Mouse (Mus musculus): ENCODE measurements around the gene Abhd17c. TPM values are rescaled to one million over a fixed set of nuclear protein-coding genes. Genes with fewer than 3 reads are reported as not detected.

Abhd17c gene
- polyA plus RNA-seq, 1 experiment from 2014 or later, result 41.9 TPM

- 92% methylated on average over 2 of the region's 2 CpGs for WGBS
- Histone ChIP-seq H3K36me3 (replicated peaks) (no peaks in the 10 kb centered on the region), H3K27me3 (replicated peaks; ENCODE audit: low read depth, poor library complexity, severe bottlenecking) (no peaks in the 10 kb centered on the region), H3K4me1 (peaks cover 6% of the 10 kb centered on the region; the same call in 1 of the 2 replicates), H3K27ac (replicated peaks) (no peak overlapping the region), H3K4me3 (no peak overlapping the region), H3K9me3 (no peaks in the 10 kb centered on the region)
- no peak for DNase-seq (ENCODE audit: low spot score)
Measured at GRCm38 (mm10) chr7:84168355-84168754, 16.7 kb upstream of the Abhd17c start.

- Histone ChIP-seq H3K9me3 (no peaks in the 10 kb centered on the region), H3K27me3 (replicated peaks; ENCODE audit: low read depth, poor library complexity, severe bottlenecking) (no peaks in the 10 kb centered on the region), H3K27ac (replicated peaks) (no peak overlapping the region), H3K4me1 (peaks cover 6% of the 10 kb centered on the region; the same call in 1 of the 2 replicates), H3K4me3 (no peak overlapping the region), H3K36me3 (replicated peaks) (no peaks in the 10 kb centered on the region)
- 83% methylated on average over 4 of the region's 4 CpGs for WGBS
- no peak for DNase-seq (ENCODE audit: low spot score)
Measured at GRCm38 (mm10) chr7:84166721-84167419, 15.2 kb upstream of the Abhd17c start.

DNA sequence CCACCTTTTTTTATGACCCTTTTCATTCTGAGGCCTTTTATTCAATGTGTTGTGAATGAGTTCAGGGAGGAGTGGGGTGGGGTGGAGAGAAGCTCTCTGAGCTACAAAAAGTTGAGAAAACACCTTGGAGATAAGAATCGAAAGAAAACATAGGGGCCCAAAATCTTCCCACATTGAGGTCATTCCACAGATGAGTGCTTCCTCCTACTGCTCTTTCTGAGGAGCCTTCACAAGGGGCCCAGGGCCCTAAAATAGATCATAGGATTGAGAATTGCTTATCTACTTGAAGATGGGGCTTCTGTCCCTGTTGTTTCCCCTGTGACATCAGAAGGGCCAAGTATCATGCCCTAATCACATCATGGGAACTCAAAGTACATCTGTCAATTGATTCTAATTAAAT lies 14.3 kb upstream of the Abhd17c start:
- H3K27me3 ChIP-seq (replicated peaks; ENCODE audit: low read depth, poor library complexity, severe bottlenecking), result no peaks in the 10 kb centered on the region

GRCm38 (mm10) chr7:84165288-84165687 lies 13.6 kb upstream of the Abhd17c start:
- 79% methylated on average over 3 of the region's 3 CpGs for WGBS
- H3K36me3 ChIP-seq (replicated peaks), result no peaks in the 10 kb centered on the region
- no peak for DNase-seq (ENCODE audit: low spot score)
- H3K27ac ChIP-seq (replicated peaks), result no peak overlapping the region
- no peak overlapping the region for H3K4me3 ChIP-seq
- no peaks in the 10 kb centered on the region for H3K9me3 ChIP-seq
- H3K4me1 ChIP-seq, result peaks cover 6% of the 10 kb centered on the region; the same call in 1 of the 2 replicates
- no peaks in the 10 kb centered on the region for H3K27me3 ChIP-seq (replicated peaks; ENCODE audit: low read depth, poor library complexity, severe bottlenecking)

More for the DNA sequence above, 14.3 kb upstream of the Abhd17c start:
- Histone ChIP-seq H3K27ac (replicated peaks) (no peak overlapping the region), H3K9me3 (no peaks in the 10 kb centered on the region), H3K36me3 (replicated peaks) (no peaks in the 10 kb centered on the region), H3K4me3 (no peak overlapping the region), H3K4me1 (peaks cover 6% of the 10 kb centered on the region; the same call in 1 of the 2 replicates)
- WGBS, result 87% methylated on average over 1 of the region's 1 CpGs
- no peak for DNase-seq (ENCODE audit: low spot score)

- Histone ChIP-seq H3K27ac (replicated peaks) (no peak overlapping the region), H3K9me3 (no peaks in the 10 kb centered on the region)
- WGBS, result 86% methylated on average over 4 of the region's 4 CpGs
Measured at GRCm38 (mm10) chr7:84164880-84165279, 13.2 kb upstream of the Abhd17c start.

DNA sequence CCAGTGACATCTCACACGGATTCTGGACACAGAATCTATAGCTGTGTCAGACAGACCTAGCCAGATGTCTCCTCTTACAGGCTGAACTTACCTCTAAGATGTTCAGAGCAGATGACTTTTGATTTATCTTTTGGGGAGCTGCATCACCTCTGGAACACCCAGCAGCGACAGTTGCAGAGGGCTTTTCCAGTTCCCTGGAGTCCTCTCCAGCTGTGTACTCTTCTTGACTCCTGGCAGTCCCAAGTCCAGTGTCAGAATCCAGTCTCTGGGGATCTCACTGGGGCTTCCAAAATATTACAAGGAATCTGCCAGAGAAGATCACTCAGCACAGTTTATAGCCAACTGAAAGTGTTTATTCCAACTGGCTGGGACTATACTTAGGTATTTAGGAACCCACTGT lies 12.7 kb upstream of the Abhd17c start:
- Histone ChIP-seq H3K9me3 (no peaks in the 10 kb centered on the region), H3K27ac (replicated peaks) (no peak overlapping the region), H3K36me3 (replicated peaks) (no peaks in the 10 kb centered on the region), H3K4me1 (peaks cover 6% of the 10 kb centered on the region; the same call in 1 of the 2 replicates), H3K27me3 (replicated peaks; ENCODE audit: low read depth, poor library complexity, severe bottlenecking) (no peaks in the 10 kb centered on the region), H3K4me3 (no peak overlapping the region)
- 73% methylated on average over 2 of the region's 2 CpGs for WGBS
- DNase-seq (ENCODE audit: low spot score), result no peak

More at GRCm38 (mm10) chr7:84164880-84165279, 13.2 kb upstream of the Abhd17c start:
- Histone ChIP-seq H3K4me1 (peaks cover 6% of the 10 kb centered on the region; the same call in 1 of the 2 replicates), H3K36me3 (replicated peaks) (no peaks in the 10 kb centered on the region), H3K4me3 (no peak overlapping the region), H3K27me3 (replicated peaks; ENCODE audit: low read depth, poor library complexity, severe bottlenecking) (no peaks in the 10 kb centered on the region)
- DNase-seq (ENCODE audit: low spot score), result no peak

GRCm38 (mm10) chr7:84163585-84163984 lies 11.9 kb upstream of the Abhd17c start:
- H3K4me1 ChIP-seq, result peaks cover 6% of the 10 kb centered on the region; the same call in 1 of the 2 replicates
- WGBS, result 75% methylated on average over 4 of the region's 4 CpGs
- DNase-seq (ENCODE audit: low spot score), result no peak

GRCm38 (mm10) chr7:84159414-84159813 lies 7.7 kb upstream of the Abhd17c start:
- Histone ChIP-seq H3K4me1 (0 out of 2 replicates have a peak, but pooled peaks cover 3% of the 10 kb centered on the region), H3K9me3 (no peaks in the 10 kb centered on the region), H3K36me3 (replicated peaks) (no peaks in the 10 kb centered on the region), H3K27ac (replicated peaks) (no peak overlapping the region), H3K4me3 (no peak overlapping the region), H3K27me3 (replicated peaks; ENCODE audit: low read depth, poor library complexity, severe bottlenecking) (no peaks in the 10 kb centered on the region)
- no peak for DNase-seq (ENCODE audit: low spot score)
- 97% methylated on average over 2 of the region's 2 CpGs for WGBS

More at GRCm38 (mm10) chr7:84163585-84163984, 11.9 kb upstream of the Abhd17c start:
- Histone ChIP-seq H3K4me3 (no peak overlapping the region), H3K36me3 (replicated peaks) (no peaks in the 10 kb centered on the region), H3K27ac (replicated peaks) (no peak overlapping the region), H3K9me3 (no peaks in the 10 kb centered on the region), H3K27me3 (replicated peaks; ENCODE audit: low read depth, poor library complexity, severe bottlenecking) (no peaks in the 10 kb centered on the region)

- H3K4me1 ChIP-seq, result peaks cover 26% of the 10 kb centered on the region
- H3K27ac ChIP-seq (replicated peaks), result no peak overlapping the region
- H3K36me3 ChIP-seq (replicated peaks), result peaks cover 4% of the 10 kb centered on the region
- no peaks in the 10 kb centered on the region for H3K9me3 ChIP-seq
- 88% methylated on average over 4 of the region's 4 CpGs for WGBS
- no peaks in the 10 kb centered on the region for H3K27me3 ChIP-seq (replicated peaks; ENCODE audit: low read depth, poor library complexity, severe bottlenecking)
- H3K4me3 ChIP-seq, result no peak overlapping the region
- no peak for DNase-seq (ENCODE audit: low spot score)
Measured at GRCm38 (mm10) chr7:84153821-84154220, 2.1 kb upstream of the Abhd17c start.

- Histone ChIP-seq H3K36me3 (replicated peaks) (peaks cover 14% of the 10 kb centered on the region), H3K4me1 (peaks cover 36% of the 10 kb centered on the region), H3K4me3 (no peak overlapping the region), H3K27ac (replicated peaks) (no peak overlapping the region), H3K9me3 (no peaks in the 10 kb centered on the region), H3K27me3 (replicated peaks; ENCODE audit: low read depth, poor library complexity, severe bottlenecking) (no peaks in the 10 kb centered on the region)
- no peak for DNase-seq (ENCODE audit: low spot score)
- 82% methylated on average over 4 of the region's 4 CpGs for WGBS
Measured at GRCm38 (mm10) chr7:84152821-84153220, 1.1 kb upstream of the Abhd17c start.

GRCm38 (mm10) chr7:84152374-84152773 lies 681 bp upstream of the Abhd17c start:
- WGBS, result 71% methylated on average over 6 of the region's 6 CpGs
- Histone ChIP-seq H3K9me3 (no peaks in the 10 kb centered on the region), H3K27me3 (replicated peaks; ENCODE audit: low read depth, poor library complexity, severe bottlenecking) (no peaks in the 10 kb centered on the region), H3K4me1 (peaks cover 39% of the 10 kb centered on the region), H3K27ac (replicated peaks) (peak overlapping the region; percentile 97), H3K36me3 (replicated peaks) (peaks cover 15% of the 10 kb centered on the region), H3K4me3 (peak overlapping the region; percentile 92)
- no peak for DNase-seq (ENCODE audit: low spot score)

DNA sequence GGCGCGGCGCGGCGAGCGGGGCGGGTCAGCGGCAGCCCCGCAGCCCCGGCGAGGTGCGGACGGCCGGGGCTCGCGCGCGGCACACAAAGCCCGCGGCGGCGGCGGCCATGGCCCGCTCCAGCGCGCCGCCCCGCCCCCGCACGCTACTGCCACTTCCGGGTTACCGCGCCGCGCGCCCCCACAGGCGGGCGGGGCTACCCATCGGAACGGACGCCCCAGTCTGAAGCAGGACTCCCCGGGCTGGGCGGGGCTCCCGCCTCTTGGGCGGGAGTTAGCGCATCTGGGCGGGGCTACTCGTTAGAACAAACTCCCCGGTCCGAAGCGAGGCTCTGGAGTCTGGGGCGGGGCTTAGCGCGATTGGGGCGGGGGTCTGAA lies 254 bp upstream of the Abhd17c start:
- DNase-seq (ENCODE audit: low spot score), result peak; percentile 98
- Histone ChIP-seq H3K27me3 (replicated peaks; ENCODE audit: low read depth, poor library complexity, severe bottlenecking) (no peaks in the 10 kb centered on the region), H3K36me3 (replicated peaks) (peaks cover 15% of the 10 kb centered on the region), H3K4me1 (peaks cover 43% of the 10 kb centered on the region), H3K9me3 (no peaks in the 10 kb centered on the region), H3K4me3 (peak overlapping the region; percentile 92), H3K27ac (replicated peaks) (peak overlapping the region; percentile 97)
- WGBS, result under 1% methylated on average over 55 of the region's 55 CpGs

DNA sequence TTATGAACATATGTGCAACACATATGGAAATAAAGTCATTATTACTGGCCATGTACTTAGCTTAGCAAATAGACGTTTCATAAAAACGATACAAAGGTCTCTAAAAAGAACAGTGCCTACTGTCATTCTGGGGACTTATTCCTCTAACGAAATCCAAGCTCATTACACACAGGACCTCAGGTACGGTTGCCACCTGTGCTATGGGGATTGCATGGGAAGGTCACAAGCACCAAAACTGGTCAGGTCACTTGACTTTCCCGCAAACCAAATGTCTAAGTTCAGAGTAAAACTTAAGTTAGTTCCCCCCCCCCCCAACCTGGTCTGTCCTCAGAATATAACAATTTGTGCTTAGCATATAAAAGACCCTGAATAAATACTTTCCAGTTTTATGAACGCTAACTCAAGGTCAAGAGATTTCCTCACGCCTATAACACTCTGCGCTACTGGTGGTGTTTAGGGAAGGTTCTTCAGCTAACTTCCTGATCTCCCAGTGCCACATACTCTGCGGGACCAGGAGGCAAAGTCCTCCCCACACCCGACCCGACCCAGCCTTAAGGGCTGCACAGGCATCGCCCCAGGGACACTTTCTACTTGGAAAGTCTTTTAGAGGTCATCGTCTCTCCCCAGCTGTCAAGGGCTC lies 1.2 kb downstream of the Abhd17c start:
- Histone ChIP-seq H3K36me3 (replicated peaks) (peaks cover 15% of the 10 kb centered on the region), H3K9me3 (no peaks in the 10 kb centered on the region), H3K27ac (replicated peaks) (peak overlapping the region; percentile 97), H3K4me1 (peaks cover 54% of the 10 kb centered on the region), H3K4me3 (peak overlapping the region; percentile 92), H3K27me3 (replicated peaks; ENCODE audit: low read depth, poor library complexity, severe bottlenecking) (no peaks in the 10 kb centered on the region)
- no peak for DNase-seq (ENCODE audit: low spot score)
- 12% methylated on average over 13 of the region's 13 CpGs for WGBS
